Mouse (Mus musculus) E14TG2a.4 (cell line): ENCODE measurements around the gene Cd2ap.

ENCODE experiments used
- CTCF ChIP-seq: conservative IDR thresholded peaks from 2 replicates; pipeline ENCODE4 v1.5.1; 2014; ENCODE audit warnings: low read length
- POU5F1 ChIP-seq: IDR thresholded peaks from 2 replicates; pipeline ENCODE4 v1.6.1; 2014; ENCODE audit warnings: low read length, borderline replicate concordance

- TF ChIP-seq CTCF: no peak
- TF ChIP-seq POU5F1: no peak
Observed at GRCm38 (mm10) chr17:42753791-42754190, 122.7 kb downstream of the Cd2ap start.
